Mouse (Mus musculus) liver, postnatal 0 days (tissue): Measurements from ENCODE around the gene Hspa1b. TPM values are rescaled to one million over a fixed set of nuclear protein-coding genes. Genes with fewer than 3 reads are reported as not detected.
A peak's percentile ranks its signal among the peaks of the same experiment; 100 is the strongest.

ENCODE experiments used
- ATAC-seq: fragments of 200-750 bp; cut with Nextera tagmentation; 2 replicates; pipeline ENCODE4 v1.8.0; 2017; ENCODE audit warnings: mild to moderate bottlenecking, moderate library complexity
- DNase-seq: peaks from one replicate; pipeline ENCODE4 v3.0.0-alpha.2; 2016
- H3K27ac ChIP-seq: fragments of 300-500 bp; sonication (generic); 2 replicates; pipeline ENCODE4 v1.5.1; 2014; ENCODE audit warnings: antibody characterized with exemption, moderate library complexity, mild to moderate bottlenecking, low read depth
- H3K27me3 ChIP-seq: fragments of 300-500 bp; sonication (generic); 2 replicates; pipeline ENCODE4 v1.6.1; 2014; ENCODE audit warnings: low read length, control low read depth, mixed read lengths; ENCODE audit not compliant: insufficient read depth
- H3K36me3 ChIP-seq: fragments of 300-500 bp; sonication (generic); replicated peaks from 2 replicates; pipeline ENCODE4 v1.6.1; 2014; ENCODE audit warnings: mild to moderate bottlenecking, control low read depth, low read length, moderate library complexity, mixed read lengths; ENCODE audit not compliant: insufficient read depth
- H3K4me1 ChIP-seq: fragments of 300-500 bp; sonication (generic); 2 replicates; pipeline ENCODE4 v1.6.1; 2014; ENCODE audit warnings: antibody characterized with exemption, mild to moderate bottlenecking, control low read depth; ENCODE audit not compliant: insufficient read depth
- H3K4me2 ChIP-seq: fragments of 300-500 bp; sonication (generic); 2 replicates; pipeline ENCODE4 v1.6.1; 2014; ENCODE audit warnings: low read depth, mild to moderate bottlenecking, low read length, moderate library complexity, mixed read lengths
- H3K4me3 ChIP-seq: fragments of 300-500 bp; sonication (generic); 2 replicates; pipeline ENCODE4 v1.5.1; 2014; ENCODE audit warnings: low read depth, low read length
- H3K9ac ChIP-seq: fragments of 300-500 bp; sonication (generic); replicated peaks from 2 replicates; pipeline ENCODE4 v1.6.1; 2014; ENCODE audit warnings: mild to moderate bottlenecking, moderate library complexity
- H3K9me3 ChIP-seq: fragments of 300-500 bp; sonication (generic); 2 replicates; pipeline ENCODE4 v1.6.1; 2016; ENCODE audit warnings: mild to moderate bottlenecking, control low read depth, low read length, mixed read lengths
- CTCF ChIP-seq: sonication (generic); IDR thresholded peaks from 2 replicates; pipeline ENCODE4 v1.5.1; 2016; ENCODE audit warnings: antibody characterized with exemption, low read depth
- EP300 ChIP-seq: IDR thresholded peaks from 2 replicates; pipeline ENCODE4 v1.6.1; 2016; ENCODE audit warnings: antibody characterized with exemption, low read depth, mild to moderate bottlenecking
- WGBS: fragments of 180-500 bp; shearing (Covaris S2); extraction: QIAGEN DNeasy Blood & Tissue Kit; methylation state at CpG from one replicate; pipeline ENCODE4 v1.1.7; 2014; ENCODE audit not compliant: insufficient replicate concordance; 5-methylcytosine and 5-hydroxymethylcytosine counted together
- polyA plus RNA-seq: library from polyadenylated mRNA; unstranded; fragments of >200 nt; fragmentation: Nextera tagmentation; extraction: Ambion mirVana; gene quantifications from 2 replicates; pipeline ENCODE4 v1.2.1, GENCODE M21; 2015

The Hspa1b gene
- polyA plus RNA-seq, 1 experiment from 2014 or later: 0.06 TPM

GRCm38 (mm10) chr17:34956340-34956739, 2.7 kb downstream of the Hspa1b start:
- 33% methylated on average over 1 of the region's 1 CpGs for WGBS
- no peak for TF ChIP-seq EP300
- peak; percentile 64 for TF ChIP-seq CTCF
- ATAC-seq: no peak

DNA sequence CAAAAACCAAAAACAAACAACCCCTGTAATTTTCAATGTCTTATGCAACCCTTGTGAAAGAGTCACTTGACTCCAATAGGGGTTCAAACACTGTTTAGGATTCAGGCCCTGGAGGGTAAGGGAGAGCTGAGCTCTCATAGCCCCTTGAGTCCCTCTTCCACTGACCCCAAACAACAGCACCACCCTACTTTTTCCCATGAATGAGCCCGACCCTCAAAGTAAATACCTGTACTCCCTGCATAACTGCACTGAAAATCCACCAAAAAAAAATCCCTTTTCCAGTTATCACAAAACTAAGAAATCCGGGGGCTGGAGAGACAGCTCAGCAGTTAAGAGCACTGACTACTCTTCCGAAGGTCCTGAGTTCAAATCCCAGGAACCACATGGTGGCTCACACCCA, 3.2 kb downstream of the Hspa1b start:
- no peak for TF ChIP-seq EP300
- no peak for TF ChIP-seq CTCF
- no peak overlapping the region for H3K9ac ChIP-seq
- H3K27ac ChIP-seq: no peak overlapping the region
- 76% methylated on average over 3 of the region's 3 CpGs for WGBS
- DNase-seq (no peak), ATAC-seq (no peak)
- peaks cover 11% of the 10 kb centered on the region for H3K4me1 ChIP-seq
- H3K4me2 ChIP-seq: no peak overlapping the region
- H3K9me3 ChIP-seq: no peaks in the 10 kb centered on the region
- 0 out of 2 replicates have a peak, but pooled peaks cover 2% of the 10 kb centered on the region for H3K36me3 ChIP-seq
- peaks cover 6% of the 10 kb centered on the region; the same call in 1 of the 2 replicates for H3K27me3 ChIP-seq
- H3K4me3 ChIP-seq: no peak overlapping the region

More at GRCm38 (mm10) chr17:34956340-34956739, 2.7 kb downstream of the Hspa1b start:
- H3K27me3 ChIP-seq: peaks cover 8% of the 10 kb centered on the region; the same call in 1 of the 2 replicates
- H3K4me2 ChIP-seq: no peak overlapping the region
- no peaks in the 10 kb centered on the region for H3K36me3 ChIP-seq
- no peak overlapping the region for H3K9ac ChIP-seq
- no peak overlapping the region for H3K27ac ChIP-seq
- peaks cover 10% of the 10 kb centered on the region for H3K4me1 ChIP-seq
- no peaks in the 10 kb centered on the region for H3K9me3 ChIP-seq
- DNase-seq: no peak
- no peak overlapping the region for H3K4me3 ChIP-seq

GRCm38 (mm10) chr17:34954831-34955230, 4.2 kb downstream of the Hspa1b start:
- Histone ChIP-seq H3K4me2 (no peak overlapping the region), H3K9me3 (no peaks in the 10 kb centered on the region), H3K27ac (no peak overlapping the region), H3K4me3 (no peak overlapping the region), H3K9ac (no peak overlapping the region), H3K27me3 (peaks cover 6% of the 10 kb centered on the region; the same call in 1 of the 2 replicates), H3K36me3 (peaks cover 2% of the 10 kb centered on the region; the same call in 1 of the 2 replicates), H3K4me1 (peaks cover 11% of the 10 kb centered on the region)
- ATAC-seq (no peak), DNase-seq (no peak)
- TF ChIP-seq CTCF (no peak), EP300 (no peak)
- 73% methylated on average over 4 of the region's 4 CpGs for WGBS

DNA sequence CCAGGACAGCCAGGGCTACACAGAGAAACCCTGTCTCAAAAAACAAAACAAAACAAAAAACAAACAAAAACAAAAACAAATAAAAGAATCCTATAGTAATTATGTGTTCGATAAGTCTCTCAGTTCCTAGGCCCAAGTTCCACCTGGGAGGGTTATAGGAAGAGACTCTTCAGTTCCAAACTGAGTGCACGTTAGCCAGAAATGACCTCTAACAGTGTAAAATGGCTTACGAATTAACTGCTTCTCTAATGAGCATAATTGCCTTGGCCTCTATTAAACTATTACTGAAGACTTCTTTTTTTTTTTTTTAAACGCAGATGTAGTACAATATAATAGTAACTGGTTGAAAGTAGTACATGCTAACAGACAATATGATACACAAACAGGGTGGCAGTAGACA, 5.1 kb downstream of the Hspa1b start:
- ATAC-seq (no peak), DNase-seq (no peak)
- H3K4me2 ChIP-seq: no peak overlapping the region
- WGBS: 88% methylated on average over 4 of the region's 4 CpGs
- peaks cover 8% of the 10 kb centered on the region for H3K4me1 ChIP-seq
- H3K9me3 ChIP-seq: no peaks in the 10 kb centered on the region
- peaks cover 6% of the 10 kb centered on the region; the same call in 1 of the 2 replicates for H3K27me3 ChIP-seq
- peaks cover 5% of the 10 kb centered on the region; the same call in 1 of the 2 replicates for H3K36me3 ChIP-seq
- TF ChIP-seq CTCF (no peak), EP300 (no peak)
- H3K9ac ChIP-seq: no peak overlapping the region
- H3K27ac ChIP-seq: no peak overlapping the region
- no peak overlapping the region for H3K4me3 ChIP-seq

DNA sequence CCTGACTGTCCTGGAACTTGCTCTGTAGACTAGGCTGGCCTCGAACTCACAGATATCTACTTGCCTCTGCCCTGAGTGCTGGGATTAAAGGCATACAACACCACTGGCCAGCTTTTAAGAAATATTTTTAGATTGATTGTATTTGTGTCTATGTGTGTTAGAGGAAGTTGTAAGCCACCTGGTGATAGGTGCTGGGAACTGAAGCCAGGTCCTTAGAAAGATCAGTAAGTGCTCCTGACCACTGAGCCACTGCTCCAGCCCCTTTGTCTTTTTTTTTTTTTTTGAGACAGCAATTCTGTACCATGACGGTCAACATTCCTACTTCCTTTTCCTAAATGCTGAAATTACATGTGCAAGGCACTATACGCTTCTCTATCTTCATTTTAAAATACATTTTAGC, 5.8 kb downstream of the Hspa1b start:
- Histone ChIP-seq H3K36me3 (peaks cover 5% of the 10 kb centered on the region; the same call in 1 of the 2 replicates), H3K4me2 (no peak overlapping the region), H3K27me3 (peaks cover 6% of the 10 kb centered on the region; the same call in 1 of the 2 replicates), H3K27ac (no peak overlapping the region), H3K4me1 (peaks cover 8% of the 10 kb centered on the region), H3K4me3 (no peak overlapping the region), H3K9me3 (no peaks in the 10 kb centered on the region), H3K9ac (0 out of 2 replicates have a peak overlapping the region, but pooled peaks have one; percentile 87)
- TF ChIP-seq EP300 (no peak), CTCF (no peak)
- no peak for DNase-seq
- WGBS: 71% methylated on average over 3 of the region's 3 CpGs
- no peak for ATAC-seq

GRCm38 (mm10) chr17:34952378-34953040, 6.5 kb downstream of the Hspa1b start:
- Histone ChIP-seq H3K4me2 (peak overlapping the region; percentile 93), H3K27me3 (peaks cover 6% of the 10 kb centered on the region; the same call in 1 of the 2 replicates), H3K4me3 (peak overlapping the region; percentile 93), H3K27ac (peak overlapping the region; percentile 74), H3K9me3 (no peaks in the 10 kb centered on the region), H3K36me3 (peaks cover 5% of the 10 kb centered on the region; the same call in 1 of the 2 replicates), H3K4me1 (peaks cover 8% of the 10 kb centered on the region), H3K9ac (peak overlapping the region; percentile 87)
- peak; percentile 76 for ATAC-seq
- peak; percentile 85 for TF ChIP-seq CTCF
- peak; percentile 92 for TF ChIP-seq EP300
- peak; percentile 85 for DNase-seq
- under 1% methylated on average over 23 of the region's 23 CpGs for WGBS
